Mouse (Mus musculus) thymus, postnatal 0 days (tissue): ENCODE measurements around the gene Atp6v0a4. TPM values are rescaled to one million over a fixed set of nuclear protein-coding genes. Genes with fewer than 3 reads are reported as not detected.

Source experiments
- DNase-seq: peaks from one replicate; pipeline ENCODE4 v3.0.0-alpha.2; 2015; ENCODE audit warnings: low spot score
- polyA plus RNA-seq: library from polyadenylated mRNA; unstranded; fragments of >200 nt; fragmentation: Nextera tagmentation; extraction: Ambion mirVana; gene quantifications from 2 replicates; pipeline ENCODE4 v1.2.1, GENCODE M21; 2015

Atp6v0a4 gene
- polyA plus RNA-seq, 1 experiment from 2014 or later: 0.36 TPM

GRCm38 (mm10) chr6:38081727-38082341, 42.6 kb downstream of the Atp6v0a4 start:
- no peak for DNase-seq

- no peak for DNase-seq
Measured at GRCm38 (mm10) chr6:38080364-38080763, 44.0 kb downstream of the Atp6v0a4 start.

DNA sequence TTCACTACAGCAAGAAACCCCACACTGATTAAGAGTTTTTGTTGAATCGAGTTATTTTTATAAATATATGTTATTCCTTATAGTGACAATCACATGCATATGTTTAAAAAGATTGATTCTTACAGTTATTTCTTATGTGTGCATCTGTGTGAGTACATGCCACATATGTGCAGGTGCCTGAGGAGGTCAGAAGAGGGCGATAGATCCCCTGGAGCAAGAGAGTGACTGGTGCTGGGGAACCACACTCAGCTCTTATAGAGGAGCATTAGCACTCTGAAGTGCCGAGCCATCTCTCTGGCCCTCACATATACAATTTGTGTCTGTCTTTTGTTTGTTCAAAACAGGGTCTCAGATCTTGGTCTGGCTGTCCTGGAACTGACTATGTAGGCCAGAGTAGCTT, 50.8 kb downstream of the Atp6v0a4 start:
- DNase-seq: no peak

DNA sequence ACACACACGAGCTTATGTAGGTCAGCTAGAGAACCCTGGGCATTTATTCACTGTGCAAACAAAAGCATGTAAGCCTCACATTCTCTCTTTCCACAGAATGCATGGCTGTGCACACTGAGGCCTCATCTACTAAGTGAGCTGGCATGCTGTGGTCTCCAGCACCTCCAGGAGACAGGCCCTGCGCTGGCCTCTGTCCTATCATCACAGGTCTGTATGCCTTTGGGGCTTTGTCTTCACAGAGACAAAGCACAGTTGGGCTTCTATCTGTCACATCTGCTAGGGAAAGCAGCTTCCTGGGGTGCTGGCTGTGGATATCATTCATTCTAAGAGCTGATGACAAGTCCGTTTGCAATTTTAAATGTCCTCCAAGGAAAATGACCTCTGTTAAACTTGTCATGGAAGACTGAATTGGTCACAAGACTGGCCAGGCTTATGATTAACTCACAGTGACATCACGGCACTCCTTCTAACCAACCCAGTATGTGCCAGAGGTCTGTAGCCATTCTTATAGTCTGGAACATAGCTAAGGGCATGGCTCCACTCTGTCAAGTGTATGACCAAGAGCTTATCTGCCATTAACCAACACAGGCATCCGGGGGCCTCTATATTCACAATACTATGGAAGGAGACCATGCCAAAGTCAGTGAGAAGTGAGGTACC, 52.1 kb downstream of the Atp6v0a4 start:
- DNase-seq: no peak

DNA sequence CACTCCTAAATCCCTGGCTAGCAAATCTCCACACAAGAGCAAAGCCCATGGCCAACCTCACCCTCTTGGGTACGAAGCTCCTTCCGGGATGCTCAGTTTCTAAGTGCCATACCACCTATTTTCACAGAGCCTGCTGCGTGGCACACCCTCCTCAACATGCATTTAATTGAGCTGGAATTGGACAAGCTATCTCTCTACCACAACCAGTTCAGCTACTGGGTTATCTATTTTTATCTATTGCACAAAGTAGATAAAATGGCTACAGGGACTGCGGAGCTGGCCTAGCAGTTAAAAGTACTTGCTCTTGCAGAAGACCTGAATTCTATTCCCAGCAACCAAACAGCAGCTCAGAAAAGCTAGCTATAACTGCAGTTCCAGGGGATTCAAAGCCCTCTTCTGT, 53.1 kb downstream of the Atp6v0a4 start:
- no peak for DNase-seq

GRCm38 (mm10) chr6:38066215-38066614, 58.2 kb downstream of the Atp6v0a4 start:
- DNase-seq: peak; percentile 82

GRCm38 (mm10) chr6:38065501-38066122, 58.8 kb downstream of the Atp6v0a4 start:
- no peak for DNase-seq

GRCm38 (mm10) chr6:38065122-38065500, 59.3 kb downstream of the Atp6v0a4 start:
- DNase-seq: no peak

- DNase-seq: peak; percentile 24
Measured at GRCm38 (mm10) chr6:38064621-38065020, 59.8 kb downstream of the Atp6v0a4 start.

GRCm38 (mm10) chr6:38058805-38059204, 65.6 kb downstream of the Atp6v0a4 start:
- peak; percentile 26 for DNase-seq

DNA sequence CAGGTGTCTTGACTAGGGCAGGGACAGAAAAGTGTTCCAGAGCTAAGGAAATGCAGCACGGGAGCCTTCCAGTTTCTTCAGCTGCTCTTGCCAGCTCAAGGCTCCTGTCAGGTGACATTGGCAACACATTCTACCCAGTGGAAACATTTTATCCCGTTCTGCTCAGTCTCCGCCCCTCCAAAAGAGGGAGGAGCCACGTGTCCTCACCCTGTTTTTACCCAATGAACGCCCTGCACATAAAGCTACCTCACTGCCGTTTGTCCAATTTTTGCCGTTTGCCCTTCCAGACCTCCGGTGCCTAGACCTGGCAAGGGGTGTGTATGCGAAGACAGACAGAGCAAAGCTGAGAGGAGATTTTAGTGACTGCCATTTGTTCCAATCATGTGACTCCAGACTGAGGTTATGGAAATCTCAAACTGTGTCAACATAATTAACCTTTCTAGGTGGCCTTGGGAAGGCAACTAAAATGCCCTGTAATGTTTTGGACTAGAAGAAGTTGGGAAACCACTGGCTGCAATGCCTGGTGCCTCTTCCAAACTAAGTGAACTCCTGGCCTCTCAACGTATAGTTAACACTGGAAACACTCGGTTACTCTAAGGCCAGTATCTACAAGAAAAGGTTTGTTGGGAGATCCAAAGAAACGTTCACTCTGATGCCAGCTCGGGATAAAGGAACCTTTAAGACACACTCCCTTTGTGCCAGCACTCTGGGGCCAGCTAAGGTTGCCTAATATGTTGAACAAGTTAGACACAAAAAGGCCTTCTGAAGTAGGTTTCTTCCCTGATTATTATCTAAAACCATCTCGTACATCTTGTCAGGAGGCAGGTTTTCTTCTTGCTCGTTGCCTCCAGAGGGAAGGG, 68.7 kb downstream of the Atp6v0a4 start:
- DNase-seq: no peak

GRCm38 (mm10) chr6:38049601-38050000, 74.8 kb downstream of the Atp6v0a4 start:
- DNase-seq: no peak

DNA sequence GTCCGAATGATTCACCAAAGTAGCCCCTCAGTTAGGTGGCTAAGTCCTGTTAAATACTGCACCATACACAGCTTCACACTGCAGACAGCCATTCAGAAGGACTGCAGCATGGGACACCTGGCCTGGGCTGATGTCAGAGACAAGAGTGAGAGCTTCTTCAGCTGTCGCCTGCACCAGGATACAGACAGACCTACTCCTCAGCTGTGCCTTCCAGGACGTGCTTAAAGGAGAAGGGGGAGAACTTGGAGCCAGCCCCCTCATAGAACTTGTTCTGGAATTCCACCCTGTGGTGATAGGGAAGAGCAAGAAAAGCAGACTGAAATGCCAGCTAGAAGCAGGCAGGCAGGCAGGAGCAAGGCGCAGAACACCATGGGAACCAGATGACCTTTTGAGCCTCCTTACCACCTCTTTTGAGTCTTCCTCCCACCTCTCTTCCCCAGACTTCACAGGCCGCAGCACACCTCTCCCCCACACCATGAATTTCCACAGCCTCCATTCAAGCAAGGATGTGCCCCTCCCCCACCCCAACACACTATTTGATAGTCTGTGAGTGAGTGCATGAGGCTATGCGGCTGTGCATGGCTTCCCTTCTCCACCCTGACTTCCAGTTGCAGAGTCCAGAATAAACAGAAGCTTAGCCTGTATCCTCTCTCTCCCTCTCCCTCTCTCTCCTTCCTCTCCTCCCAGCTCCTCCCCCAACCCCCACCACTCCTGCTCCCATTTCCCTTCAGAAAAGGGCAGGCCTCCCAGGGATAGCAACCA, 75.4 kb downstream of the Atp6v0a4 start:
- no peak for DNase-seq

DNA sequence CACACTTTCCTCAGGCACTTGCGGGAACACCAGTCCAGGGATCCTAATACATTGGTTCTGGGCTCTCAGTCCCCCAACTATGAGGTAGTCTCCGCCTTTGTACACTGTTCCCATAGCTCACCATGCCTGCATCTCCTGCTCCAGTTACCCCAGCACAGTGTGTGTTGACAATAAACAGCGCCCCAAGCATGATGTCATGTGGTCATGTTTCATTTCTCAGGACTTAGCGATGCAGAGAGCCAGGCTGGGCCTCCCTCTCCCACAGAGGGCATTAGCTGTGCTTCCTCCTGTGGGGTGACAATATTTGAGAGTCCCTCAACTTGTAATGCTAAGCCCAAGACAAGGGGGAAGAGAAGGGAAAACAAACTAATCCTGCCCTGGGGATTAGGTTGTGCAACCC, 76.4 kb downstream of the Atp6v0a4 start:
- DNase-seq: no peak

- DNase-seq: no peak
Measured at GRCm38 (mm10) chr6:38046838-38047237, 77.5 kb downstream of the Atp6v0a4 start, which contains the start of gene Svopl. Gene Svopl (minus strand): TSS chr6:38046996.

GRCm38 (mm10) chr6:38032801-38033566, 91.4 kb downstream of the Atp6v0a4 start:
- DNase-seq: no peak

GRCm38 (mm10) chr6:38031924-38032540, 92.4 kb downstream of the Atp6v0a4 start:
- no peak for DNase-seq

GRCm38 (mm10) chr6:38028205-38028604, 96.2 kb downstream of the Atp6v0a4 start:
- DNase-seq: no peak

DNA sequence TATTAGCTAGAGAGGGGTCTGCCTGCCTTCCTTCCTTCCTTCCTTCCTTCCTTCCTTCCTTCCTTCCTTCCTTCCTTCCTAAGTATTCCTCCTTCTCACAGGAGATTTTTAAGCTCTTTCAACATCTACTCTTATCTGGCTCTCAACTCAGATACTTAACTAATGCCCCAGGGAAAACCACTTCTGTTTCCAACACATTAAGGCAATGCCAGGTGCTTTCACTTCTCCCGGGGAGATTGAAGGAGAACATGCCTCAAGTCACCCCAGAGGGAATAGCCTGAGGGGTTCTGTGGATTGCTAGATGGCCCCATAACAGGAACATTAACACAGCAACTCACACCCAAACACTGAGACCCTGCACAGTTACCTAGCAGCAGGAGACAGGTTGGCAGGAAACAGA, 96.6 kb downstream of the Atp6v0a4 start:
- DNase-seq: no peak

DNA sequence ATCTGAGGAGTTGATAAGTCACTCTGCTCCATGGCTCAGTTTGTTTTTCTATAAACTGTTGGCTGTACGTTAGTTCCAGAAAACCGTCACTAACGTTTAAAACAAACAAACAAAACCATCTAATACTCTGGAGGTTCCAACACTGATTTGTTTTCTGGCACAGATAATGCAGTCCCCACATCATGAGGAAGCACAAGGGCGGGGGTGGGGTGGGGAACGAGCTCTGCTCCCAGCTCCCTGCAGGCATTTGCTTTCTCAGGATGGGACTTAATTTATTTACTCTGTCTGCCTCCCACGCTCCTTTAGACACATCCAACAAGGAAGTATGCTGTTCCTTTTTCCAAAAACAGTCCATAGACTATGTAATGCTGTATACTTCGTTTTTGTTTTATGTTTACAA, 101.1 kb downstream of the Atp6v0a4 start:
- DNase-seq: no peak
